Mouse (Mus musculus): ENCODE data around the gene Lin7c.

Gene Lin7c

DNA sequence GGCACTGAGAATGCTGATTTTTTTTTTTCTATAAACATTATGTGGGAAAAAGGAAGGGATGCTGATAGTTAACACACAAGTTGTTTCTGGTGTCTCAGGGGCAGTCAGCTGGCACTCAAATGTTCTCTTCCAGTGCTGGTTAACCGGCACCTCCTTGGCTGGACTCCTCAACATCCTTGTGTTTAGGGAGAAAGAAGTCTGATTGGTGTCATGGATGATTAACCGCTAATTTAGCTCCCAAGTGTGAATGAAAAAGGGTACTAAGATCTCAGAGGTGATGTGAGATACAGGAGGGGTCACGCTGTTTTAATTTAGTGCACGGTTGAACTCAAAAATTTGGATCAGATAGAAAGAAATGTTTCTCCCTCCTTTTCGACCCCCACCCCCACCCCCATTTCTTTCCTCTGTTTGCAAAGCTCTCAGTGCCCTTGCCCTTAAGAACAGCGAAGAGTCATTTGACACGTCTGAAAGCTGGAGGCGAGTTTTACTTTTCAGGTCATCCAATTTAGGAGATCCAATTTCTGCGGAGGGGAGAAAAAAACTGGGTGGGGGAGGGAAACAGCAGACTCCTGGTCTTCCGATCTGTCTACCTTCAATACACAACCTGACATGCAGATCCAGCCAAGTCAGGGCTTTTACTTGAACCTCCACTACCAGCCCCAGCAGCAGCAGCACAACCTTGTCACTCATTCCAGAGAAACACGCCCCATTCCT is 26.3 kb downstream of the Lin7c start:
- DNase-seq (ENCODE audit: extremely low read depth, insufficient read length, low spot score): no peak

DNA sequence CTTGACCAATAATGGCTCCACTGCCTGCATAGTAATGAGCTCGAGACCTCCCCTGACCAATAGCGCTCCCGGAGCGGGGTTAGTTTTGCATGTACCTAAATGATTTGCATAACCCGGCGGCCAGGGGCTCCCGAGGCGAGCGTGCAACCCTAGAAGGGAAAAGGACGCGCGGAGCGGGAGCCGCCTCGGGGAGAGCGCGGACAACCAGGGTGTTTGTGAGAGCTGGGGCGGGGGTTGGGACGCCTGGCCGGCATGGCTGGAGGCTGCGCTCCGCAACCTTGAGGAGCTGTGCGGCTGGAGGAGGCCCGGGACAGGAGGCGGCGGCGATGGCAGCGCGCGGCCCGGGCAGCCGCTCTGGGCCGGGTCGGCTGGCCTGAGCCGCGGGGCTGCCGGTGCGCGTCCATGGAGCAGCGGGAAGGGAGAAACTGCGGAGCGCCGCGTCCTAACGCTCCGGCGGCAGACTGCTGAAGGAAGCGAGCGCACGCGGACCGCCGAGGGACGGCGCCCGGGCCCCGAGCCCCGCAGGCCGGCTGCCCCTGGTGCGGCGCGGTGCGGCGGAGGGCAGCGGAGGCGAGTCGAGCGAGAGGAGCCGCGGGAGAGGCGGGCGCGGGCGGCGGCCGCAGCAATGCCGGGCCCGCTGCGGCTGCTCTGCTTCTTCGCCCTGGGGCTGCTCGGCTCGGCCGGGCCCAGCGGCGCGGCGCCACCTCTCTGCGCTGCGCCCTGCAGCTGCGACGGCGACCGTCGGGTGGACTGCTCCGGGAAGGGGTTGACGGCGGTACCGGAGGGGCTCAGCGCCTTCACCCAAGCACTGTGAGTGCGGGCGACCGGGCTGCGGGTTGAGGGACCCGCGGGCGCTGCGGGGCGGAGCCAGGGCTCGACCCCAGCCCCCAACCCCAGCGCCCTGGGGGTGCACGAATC is 27.1 kb downstream of the Lin7c start, which contains the start of gene Lgr4:
Gene Lgr4, plus strand, starts transcription at position 152 of the 918 bp plus-strand sequence.
- peak; percentile 94 for DNase-seq (ENCODE audit: extremely low read depth, insufficient read length, low spot score)

DNA sequence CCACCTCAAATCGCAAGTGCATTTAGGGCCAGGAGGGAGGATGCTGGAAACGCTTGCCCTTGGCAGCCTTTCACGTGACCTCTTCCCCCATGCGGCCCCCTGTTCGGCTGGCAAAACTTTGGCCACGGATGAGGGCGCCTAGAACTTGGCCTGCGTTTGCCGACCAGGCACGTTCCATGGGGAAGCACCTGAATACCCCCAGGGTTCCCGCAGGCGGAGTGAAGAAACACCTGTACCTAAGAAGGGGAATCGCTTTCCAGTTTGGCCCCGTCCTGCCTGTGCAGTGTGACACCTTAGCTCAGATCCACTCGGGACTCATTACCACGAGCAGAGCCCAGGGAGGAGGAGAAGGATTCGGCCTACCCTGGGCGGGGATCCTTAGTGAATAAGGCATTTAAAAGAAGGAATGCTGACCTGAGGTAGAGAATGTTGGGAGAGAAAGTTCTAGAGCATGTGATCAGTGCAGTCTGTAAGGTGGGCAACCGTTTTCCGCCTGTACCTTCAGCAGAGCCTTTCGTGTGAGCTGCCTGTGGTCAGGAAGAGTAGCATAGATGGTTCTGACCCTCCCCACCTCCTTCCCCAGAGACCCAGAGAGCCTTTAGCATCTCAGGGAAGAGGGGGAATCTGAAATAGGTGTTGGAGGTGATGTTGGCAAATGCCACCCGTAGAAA is 28.1 kb downstream of the Lin7c start:
- DNase-seq (ENCODE audit: extremely low read depth, insufficient read length, low spot score): peak; percentile 52

DNA sequence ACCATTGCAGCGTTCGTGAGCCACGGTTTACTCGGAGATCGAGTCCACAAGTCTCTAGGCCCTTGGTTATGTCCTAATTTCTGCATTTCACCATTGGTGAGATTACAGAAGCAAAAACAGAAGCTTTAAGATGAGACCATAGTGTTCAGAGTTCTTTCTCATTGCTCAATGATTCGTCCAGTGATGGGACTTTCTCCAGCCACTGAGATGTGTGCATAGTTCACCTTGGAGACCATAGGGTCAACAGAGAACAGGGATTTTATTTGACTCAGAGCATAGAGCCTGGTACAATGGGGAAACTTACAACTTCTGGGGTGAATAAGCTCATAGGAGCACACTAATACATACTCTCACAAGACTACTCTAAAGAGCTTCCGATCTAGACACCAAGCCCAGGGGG is 29.8 kb downstream of the Lin7c start:
- DNase-seq (ENCODE audit: extremely low read depth, insufficient read length, low spot score): no peak

DNA sequence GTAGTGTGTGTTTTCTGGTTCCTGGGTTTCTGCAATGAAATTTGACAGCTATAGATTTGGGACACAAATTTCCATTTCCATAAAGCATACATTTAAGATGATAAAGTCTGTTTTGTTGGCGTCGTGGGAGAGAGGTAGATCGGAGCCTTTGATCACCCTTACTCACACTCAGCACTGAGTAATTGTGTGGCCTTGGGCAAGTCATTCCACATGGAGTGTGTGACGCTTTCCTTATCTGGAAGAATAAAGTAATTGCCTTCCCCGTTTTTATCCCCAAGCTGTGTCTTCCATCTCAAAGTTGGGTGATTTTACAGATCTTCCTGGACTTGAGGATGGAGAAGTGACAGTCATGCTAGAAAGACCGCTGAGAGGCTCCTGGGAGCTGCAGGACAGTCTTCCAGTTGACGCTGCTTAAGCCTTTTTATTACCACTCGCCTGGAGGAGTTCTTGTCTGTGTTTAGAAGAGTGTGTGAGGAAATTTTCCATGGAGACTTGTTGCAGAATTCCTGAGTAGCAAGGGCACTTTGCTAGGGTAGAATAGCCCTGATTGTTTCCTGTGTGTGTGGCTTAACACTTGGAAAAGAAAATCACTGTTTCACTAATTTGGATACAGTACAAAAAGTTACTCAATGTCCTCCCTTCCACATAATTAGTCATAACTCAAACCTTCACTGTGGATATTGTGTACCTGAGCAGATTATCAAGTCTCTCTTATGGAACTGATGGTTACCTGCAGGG is 30.8 kb downstream of the Lin7c start:
- DNase-seq (ENCODE audit: extremely low read depth, insufficient read length, low spot score): peak; percentile 22

DNA sequence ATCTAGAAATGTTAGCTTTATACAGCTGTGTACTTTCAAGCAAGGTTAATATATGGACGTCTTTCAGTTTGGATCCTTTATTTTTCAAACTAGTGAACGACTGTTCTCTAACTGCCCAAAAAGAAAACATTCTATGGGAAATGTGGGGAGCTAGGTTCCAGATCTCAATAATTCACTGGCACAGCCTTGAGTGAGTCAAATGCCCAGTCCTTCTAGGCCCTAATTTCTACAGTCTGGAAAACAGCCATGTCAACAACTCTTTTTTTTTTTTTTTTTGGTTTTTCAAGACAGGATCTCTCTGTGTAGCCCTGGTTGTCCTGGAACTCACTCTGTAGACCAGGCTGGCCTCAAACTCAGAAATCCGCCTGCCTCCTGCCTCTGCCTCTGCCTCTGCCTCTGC is 31.7 kb downstream of the Lin7c start:
- DNase-seq (ENCODE audit: extremely low read depth, insufficient read length, low spot score): no peak

DNA sequence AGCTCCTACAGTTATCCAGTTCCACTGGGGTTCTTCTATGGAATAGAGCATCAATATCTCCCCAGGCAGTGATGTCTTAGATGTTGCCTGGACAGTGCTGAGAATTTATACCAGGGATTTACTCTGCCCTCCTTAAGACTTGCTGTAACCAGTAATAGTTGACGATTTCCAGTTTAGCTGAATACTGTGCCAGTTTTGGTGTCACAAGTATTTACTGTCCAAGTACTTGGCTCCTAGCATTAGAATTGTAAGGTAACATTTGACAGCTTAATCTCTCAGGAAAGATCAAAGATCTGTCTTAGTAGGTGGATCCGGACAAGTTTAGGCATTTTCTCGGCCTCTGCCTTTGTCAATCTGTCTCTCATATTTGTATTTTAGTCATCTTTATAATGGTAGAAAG is 32.4 kb downstream of the Lin7c start:
- DNase-seq (ENCODE audit: extremely low read depth, insufficient read length, low spot score): no peak

DNA sequence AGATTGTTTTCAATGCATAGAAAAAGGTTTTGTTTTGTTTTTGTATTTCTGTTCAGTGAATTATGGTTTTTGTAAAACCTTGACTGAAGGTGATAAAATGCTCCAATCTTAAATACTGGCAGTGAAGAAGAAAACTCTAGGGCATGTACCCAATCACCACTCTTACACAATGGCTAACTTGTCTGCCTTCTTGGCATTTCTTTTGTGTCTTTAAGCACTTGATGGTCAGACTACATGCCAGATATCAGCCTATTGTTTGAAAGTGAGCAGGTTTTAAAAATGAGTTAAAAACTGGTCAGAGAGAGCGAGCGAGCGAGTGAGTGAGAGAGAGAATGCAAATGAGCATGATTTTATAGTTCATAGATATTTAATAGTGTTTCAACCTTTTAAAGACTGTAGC is 33.3 kb downstream of the Lin7c start:
- no peak for DNase-seq (ENCODE audit: extremely low read depth, insufficient read length, low spot score)

DNA sequence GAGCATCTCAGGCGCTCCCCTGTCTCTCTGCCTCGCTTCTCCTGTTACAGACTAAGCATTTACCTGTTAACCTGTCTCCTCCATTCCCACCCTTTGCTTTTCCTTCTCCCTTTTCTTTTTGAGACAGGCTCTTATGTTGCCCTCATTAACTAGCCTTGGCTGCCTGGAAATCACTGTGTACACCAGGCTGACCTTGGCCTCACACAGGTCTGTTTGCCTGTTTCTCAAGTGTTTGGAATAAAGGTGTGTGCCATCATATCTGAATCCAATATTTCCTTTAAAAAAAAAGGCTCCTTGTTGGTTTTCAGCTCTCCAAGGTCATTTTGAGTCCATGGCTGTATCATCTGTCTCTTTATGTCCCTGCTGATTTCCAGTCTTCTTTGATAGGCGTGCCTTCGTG is 36.3 kb downstream of the Lin7c start:
- DNase-seq (ENCODE audit: extremely low read depth, insufficient read length, low spot score): no peak

DNA sequence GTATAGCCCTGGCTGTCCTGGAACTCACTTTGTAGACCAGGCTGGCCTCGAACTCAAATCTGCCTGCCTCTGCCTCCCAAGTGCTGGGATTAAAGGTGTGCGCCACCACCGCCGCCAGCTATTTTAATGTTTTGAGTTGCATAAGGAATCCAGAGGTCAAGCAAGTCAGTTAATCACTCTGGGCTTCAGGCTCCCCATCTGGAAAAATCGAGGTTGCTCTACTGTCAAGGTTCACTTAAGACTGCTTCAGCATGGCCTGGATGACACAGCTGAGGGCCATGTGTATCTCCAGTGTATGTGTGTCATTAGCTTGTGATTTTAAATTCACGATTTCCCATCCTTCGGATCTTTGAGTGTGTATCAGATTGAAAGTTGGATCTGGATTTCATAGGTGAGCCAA is 36.8 kb downstream of the Lin7c start:
- DNase-seq (ENCODE audit: extremely low read depth, insufficient read length, low spot score): no peak

DNA sequence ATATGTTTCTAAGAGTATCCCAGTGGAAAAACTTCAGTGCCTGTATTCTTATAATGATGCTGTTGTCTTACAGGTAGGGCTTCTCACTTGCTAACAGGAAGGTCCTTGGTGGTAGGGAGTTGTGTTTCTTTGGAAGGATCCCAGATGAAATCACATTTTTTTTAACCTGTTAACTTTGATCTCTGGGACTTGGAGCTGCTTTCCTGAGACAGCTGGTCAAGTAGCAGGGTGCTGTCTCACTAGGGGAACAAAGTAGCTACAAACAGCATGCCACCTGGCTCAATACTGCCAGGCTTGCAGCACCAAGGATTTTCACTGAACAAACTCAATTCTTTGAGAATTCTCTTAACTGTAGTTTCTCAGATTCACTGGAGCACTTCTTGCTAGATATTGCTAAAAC is 37.2 kb downstream of the Lin7c start:
- no peak for DNase-seq (ENCODE audit: extremely low read depth, insufficient read length, low spot score)

DNA sequence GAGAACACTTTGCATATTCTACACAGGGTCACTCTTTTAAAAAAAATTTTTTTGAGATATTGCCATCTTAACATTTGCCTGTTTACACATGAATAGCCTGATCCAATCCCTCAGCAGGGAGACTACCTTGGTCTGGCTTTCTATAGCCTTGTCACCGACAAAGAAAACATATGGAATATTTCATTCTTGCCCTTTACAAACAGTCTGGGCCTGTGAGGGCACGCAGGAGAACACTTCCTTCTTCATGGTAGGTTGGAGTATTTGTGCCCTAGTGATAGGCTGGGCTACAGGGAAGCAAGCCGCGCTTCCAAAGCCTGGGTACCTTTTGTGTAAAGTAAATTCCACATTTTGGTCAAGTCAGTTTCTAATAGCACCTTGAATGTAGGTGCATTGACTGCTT is 38.1 kb downstream of the Lin7c start:
- no peak for DNase-seq (ENCODE audit: extremely low read depth, insufficient read length, low spot score)

DNA sequence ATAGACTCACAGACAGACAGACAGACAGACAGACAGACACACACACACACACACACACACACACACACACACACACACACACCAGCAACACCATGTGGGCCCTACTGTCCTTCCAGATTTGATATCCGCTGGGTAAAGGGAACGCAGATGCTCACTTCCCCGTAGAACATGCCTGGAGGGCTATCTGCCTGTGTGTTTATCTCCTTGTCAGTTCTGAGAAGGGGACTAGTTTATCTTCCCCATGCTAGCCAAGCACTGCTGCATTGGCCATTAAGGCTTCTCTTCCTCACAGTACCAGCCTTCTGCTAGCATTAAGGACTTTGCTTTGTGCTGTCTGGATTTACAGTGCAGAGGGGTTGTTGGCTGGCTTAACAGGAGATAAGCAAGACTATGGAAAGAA is 38.6 kb downstream of the Lin7c start:
- DNase-seq (ENCODE audit: extremely low read depth, insufficient read length, low spot score): no peak

DNA sequence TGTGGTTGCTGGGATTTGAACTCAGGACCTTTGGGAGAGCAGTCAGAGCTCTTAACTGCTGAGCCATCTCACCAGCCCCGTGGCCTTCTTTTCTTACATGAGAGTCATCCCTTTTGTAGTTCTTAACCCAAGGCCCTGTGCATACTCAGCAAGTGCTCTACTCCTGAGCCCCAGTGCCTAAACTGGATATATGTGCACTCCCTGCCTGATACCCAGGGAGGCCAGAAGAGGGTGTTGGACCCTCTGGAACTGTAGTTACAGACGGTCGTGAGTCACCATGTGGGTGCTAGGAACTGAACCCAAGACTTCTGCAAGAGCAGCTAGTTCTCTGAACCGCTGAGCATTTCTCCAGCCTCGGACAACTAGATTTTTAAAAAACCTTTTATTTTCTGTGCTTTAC is 39.7 kb downstream of the Lin7c start:
- DNase-seq (ENCODE audit: extremely low read depth, insufficient read length, low spot score): no peak

DNA sequence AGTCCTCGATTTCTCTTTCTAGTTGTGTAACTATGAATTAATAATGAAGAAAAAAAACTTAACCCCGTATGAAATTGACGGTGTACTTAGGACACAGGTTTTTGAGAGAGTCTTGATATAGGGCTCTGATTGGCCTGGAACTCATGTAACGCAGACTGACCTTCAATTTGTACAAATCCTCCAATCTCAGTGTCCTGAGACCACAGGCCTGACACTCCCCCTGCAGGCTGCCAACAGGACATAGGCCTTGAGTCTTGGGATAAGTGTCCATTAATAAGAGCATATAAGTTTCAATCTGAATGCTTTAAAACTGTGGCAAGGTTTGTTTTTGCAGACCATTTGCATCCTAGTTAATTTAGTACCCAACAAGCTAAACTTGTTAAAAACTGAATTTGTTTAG is 40.1 kb downstream of the Lin7c start:
- no peak for DNase-seq (ENCODE audit: extremely low read depth, insufficient read length, low spot score)

DNA sequence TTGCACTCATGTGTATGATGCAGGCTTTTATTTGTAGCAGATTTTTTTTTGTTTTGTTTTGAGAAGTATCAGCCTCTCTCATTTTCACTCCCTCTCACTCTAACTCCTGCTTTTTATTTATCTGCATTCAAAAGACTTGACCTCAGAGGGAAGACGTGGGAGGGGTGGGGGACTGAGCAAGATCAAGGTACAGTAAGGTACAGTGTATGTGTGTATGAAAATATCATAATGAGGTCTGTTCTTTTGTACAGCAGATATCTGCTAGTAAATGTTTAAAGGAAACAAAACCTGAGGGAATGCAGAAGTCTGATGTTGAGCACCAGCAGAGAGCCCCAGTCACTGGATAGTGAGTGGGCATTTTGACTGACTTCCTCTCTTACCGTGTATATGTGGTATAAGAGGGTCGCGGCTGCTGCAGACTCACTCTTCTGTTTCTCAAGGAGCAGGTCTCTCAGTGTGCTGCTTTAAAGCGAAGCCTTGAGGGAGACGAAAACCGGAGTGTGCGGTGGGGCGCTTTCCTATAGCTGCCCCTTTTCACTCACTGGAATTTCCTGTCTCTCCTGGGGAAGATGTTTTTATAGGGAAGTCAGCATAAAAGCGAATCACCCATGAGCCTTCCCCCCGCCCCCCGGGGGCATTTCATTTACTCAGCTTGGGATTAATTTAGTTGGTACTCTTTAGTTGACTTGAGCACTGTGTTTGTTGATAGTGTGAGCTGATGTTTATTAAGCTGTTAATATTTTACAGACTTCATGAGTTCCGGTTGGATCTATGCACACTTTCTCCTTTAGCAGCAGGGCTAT is 41.5 kb downstream of the Lin7c start:
- DNase-seq (ENCODE audit: extremely low read depth, insufficient read length, low spot score): no peak

DNA sequence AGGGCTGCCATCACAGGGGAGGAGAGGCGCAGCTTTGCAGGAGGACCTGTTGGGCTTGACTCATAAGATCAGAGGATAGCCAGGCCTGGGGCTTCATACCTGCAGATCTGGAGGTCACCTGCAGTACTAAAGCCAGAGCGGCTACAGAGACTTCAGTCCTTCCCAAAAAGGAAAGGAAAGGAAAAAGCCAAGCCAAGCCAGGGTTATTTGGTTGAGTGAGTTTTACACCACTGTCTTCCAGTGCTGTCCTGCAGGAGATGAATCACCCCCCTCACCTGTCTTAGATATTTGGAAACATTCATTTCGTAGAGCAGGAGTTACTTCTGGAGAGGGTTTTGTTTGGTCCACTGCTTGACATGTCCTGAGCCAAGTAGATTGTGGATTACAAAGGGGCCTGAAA is 42.5 kb downstream of the Lin7c start:
- no peak for DNase-seq (ENCODE audit: extremely low read depth, insufficient read length, low spot score)

DNA sequence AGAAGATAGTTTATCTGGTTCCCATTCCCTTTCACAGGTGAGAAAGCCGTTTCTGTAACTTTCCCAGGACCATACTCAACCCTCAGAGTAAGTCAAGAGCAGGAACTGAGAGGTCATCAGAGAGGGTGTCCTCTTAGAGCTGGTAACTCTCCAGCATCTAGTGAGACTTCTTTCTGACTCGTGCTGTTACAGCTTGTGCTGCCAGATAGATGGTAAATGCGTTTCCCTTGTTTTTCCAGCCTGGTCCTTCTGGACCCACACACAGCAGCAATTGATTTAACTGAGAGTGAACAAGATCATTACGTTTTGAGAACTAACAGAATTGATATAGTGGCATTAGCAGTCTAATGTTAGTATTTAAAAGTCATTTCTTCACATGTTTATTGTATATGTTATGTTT is 43.4 kb downstream of the Lin7c start:
- DNase-seq (ENCODE audit: extremely low read depth, insufficient read length, low spot score): no peak

DNA sequence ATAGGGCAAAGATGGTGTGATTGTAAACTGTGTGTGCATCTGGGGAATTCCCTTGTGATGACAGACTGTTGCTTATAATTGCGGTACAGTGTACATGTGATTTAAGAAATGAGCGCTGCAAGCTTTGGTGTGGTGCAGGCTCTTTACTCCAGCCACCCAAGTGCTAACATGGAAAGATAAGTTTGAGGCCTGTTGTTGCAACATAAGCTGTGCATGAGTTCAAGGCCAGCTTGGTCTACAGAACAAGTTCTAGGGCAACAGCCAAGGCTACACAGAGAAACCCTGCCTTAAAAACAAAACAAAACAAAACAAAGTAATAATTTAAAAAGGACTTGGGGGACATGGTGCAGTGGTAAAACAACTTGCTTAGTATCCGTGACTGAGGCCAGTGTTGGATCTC is 44.5 kb downstream of the Lin7c start:
- DNase-seq (ENCODE audit: extremely low read depth, insufficient read length, low spot score): no peak

Measured in 3134 (cell line).